Mouse (Mus musculus) embryo, embryonic 11.5 days (tissue): ENCODE measurements at regions not wholly inside any gene's neighbourhood (a gene's known extent, or its start where the extent isn't known, plus 50 kb on each side); places are given as distances from the start of the nearest gene placed in this dataset.

Experiments
- DNase-seq: peaks from one replicate; pipeline ENCODE4 v3.0.0-alpha.2; 2012; ENCODE audit warnings: low read depth, low spot score

DNA sequence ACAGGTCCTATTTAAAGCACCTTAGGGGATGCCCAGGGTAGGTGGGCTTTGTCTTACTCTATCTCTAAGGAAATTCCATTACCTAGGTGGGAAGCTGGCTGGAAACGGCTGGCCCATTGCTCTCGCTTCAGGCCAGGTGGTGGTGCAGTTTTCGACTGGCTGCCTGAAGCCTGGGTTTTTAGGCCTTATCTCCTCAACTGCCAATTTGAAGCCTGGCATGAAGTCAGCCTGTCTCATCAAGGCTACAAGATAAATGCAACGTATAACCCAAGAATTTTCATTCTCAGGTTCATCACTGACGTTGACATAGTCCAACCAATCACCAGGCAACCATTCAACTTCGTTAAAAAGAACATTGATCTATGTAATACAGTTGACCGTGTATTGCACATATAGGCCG, 417.3 kb upstream of the Gm6657 start:
- no peak for DNase-seq

DNA sequence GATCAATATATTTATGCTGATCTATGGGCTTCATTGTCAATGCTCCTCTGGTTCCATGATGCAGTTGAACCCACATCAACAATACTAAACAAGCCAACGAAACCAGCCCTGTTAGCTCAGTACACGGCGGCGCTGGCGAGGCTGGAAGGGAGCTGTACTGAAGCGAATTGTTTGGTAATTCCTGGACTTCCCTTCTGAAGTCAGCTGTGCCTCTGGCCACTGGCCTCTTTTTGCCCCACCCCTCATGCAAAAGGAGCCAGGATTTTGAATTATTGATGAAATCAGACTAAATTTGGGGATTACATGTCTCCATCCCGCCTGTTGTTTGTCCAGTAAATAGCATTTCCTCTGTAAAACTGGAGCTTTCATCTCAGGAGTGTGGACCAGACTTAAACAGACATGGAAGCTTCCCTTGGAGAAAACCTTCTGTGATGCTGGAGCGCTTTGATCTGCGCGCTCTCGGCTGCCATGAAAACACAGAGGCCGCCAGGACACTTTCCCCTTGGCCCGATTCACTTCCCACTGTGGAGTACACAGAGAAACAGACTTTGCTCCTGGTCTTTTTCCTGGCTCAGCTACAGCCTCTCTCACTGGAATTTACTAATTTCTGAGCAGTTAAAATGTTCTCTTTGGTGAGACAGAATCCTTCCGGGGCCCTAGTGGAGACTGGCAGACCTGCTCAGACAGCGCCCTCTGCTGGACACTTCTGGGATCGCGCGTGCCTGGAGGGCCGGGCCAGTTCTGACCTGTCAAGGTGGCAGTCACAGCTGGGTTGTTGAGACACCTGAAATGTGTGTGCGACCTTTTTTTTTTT, 412.9 kb upstream of the Gm6657 start:
- peak; percentile 61 for DNase-seq

DNA sequence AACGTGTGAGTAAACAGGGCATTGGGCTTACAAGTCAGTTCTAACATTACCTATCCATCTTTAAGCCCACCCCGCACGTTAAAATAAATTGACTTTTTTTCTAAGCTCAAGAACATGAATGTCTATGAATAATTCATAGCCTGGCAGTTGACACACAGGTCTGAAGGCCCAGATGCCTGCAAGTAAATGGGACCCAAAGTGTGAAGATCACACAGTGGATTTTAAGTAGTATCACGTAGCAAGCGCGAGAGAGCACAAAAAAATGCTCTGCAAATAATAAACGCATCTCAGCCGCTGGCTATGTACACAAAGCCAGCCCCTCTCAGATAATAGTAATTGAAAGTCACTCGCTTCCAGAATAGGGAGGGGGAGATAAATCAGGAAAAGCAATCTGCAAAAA, 410.1 kb upstream of the Gm6657 start:
- no peak for DNase-seq

DNA sequence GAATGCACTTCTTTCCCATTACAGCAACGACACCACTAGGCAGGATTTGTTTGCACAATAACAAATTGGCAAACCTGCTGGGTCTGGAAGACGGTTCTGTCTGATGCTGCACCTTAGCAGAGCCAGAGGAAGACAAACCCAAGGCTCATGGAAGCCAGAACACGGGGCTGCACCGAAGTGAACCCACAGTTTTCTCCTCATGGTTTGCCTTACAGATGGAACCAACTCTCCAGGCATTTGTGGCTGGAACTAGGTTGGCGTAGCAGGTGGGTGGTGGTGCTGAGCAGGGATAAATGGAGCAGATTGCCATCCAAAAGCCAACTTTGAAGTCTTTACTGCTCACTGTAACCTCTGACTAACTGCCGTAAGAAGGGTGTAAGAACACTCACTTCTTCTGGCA, 408.4 kb upstream of the Gm6657 start:
- no peak for DNase-seq

DNA sequence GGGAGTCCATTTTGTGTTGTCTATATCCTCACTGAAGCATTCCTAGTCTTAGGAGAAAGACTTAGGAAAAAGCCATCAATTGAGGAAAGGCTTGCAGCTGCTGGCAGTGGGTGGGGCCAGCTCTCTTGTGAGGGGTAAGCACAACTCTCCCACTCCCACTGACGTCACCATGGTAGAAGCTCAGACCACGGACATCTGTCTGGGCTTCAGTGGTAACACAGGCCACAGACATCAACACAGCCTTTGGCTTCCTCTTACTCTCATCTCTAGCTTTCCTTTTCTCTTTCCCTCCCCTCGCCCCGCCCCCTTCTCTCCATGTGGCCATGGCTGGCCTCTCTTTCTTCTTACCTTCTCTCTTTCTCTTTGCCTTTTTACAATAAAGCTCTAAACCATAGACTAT, 407.4 kb upstream of the Gm6657 start:
- no peak for DNase-seq

DNA sequence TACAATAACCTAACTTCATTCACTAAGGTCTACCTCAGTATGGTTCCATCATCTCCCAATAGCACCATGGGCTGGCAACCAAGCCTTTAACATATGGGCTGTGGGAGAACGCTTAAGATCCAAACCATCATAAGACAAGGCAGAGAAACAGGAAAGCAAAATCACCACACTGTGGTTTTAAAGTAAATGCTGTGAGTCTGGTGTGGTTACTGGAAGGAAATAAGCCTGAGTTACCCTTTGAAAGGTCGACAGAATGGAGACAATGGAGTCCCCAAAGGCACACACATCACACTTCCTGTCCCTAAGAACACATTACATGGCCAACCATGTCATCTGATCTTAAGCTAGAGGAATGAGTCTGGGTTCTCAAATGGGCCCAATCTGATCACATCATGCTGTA, 405.8 kb upstream of the Gm6657 start:
- no peak for DNase-seq

DNA sequence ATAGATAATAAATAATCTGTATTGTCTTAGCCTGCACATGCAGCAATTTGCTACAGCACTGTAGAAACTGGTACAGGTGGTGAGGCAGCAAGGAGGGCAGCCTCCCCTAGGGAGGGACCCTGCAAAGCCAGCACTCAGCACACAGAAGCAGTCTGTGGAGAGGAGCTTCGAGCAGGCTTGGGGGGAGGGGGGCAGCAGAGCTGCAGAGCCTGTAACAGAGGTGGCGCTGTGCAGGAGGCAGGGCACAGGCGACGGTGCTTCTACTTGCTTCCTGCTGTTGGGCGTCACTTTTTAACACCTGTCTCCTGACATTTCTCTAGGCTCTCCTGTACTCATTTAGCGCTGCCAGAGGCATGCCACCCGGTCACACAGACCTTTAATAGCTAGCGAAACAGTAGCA, 404.6 kb upstream of the Gm6657 start:
- DNase-seq: no peak

DNA sequence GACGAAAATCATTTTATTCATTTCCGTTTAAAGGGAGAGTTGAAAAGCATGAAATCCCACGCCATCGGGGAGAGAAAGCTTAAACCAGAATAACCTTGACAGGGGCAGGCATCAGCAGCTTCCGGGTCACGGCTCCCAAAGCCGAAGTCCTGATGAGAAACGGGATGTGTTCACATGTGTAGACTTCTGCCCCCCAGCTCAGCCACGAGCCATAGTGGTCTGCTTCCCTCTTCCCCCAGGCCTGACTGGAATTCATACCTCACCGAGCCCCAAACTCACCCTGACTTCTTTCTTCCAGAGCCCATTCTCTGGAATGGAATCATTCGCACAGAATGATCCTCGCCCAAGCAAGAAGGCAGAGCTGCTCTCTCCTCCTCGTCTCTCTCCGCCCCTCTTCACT, 404.2 kb upstream of the Gm6657 start:
- DNase-seq: no peak

DNA sequence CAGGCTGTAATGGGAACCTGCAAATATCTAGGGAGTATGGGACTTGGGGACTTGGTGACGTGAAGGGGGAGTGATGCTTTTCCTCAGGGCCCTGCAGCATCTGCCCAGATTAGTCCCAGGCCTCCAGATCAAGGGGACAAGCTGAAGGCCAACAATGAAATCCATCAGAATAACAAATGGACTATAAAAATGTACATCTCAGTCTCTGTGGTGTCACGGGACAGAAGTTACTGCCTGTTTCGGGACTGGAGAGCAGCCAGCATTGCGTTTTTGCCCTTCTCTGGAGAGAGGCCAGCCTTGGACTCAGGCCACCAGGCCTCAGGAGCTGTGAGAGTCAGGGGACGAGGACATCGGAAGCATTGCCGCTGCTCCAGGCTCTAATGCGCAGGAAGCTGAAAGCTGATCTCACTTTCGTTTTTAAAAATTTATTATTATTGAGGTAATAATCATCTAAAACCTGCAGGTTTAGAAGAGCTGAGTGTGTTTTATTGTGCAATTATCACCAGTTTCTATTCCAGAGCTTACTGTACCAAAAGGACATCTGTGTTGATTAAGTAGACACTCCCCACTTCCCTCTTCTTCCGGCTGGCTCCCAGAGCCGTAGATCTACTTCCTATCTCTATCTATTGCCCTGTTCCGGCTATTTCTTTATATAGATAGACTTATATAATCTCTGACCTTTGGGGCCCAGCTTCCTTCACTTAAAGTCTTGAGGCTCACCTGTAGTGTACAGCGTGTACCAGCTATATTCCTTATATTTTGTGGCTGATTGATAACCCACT, 403.0 kb upstream of the Gm6657 start:
- DNase-seq: no peak

DNA sequence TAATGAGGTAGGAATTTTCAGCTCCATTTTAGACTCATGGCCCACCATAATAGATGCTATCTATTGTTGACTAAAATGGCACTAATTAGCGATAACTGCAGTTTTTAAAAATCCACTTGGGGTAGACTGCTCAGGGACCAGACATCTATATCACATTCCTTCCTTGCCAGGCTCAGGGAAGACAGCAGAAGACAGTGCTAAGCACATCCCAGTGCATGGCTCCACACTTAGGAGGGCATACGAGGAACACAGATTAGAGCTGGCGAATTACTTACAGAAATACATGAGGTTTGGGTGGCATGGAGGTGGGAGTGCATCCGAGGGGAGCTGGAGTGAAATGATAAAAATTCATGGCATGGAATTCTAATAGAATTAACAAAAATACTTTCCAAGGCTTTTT, 395.5 kb upstream of the Gm6657 start:
- no peak for DNase-seq

DNA sequence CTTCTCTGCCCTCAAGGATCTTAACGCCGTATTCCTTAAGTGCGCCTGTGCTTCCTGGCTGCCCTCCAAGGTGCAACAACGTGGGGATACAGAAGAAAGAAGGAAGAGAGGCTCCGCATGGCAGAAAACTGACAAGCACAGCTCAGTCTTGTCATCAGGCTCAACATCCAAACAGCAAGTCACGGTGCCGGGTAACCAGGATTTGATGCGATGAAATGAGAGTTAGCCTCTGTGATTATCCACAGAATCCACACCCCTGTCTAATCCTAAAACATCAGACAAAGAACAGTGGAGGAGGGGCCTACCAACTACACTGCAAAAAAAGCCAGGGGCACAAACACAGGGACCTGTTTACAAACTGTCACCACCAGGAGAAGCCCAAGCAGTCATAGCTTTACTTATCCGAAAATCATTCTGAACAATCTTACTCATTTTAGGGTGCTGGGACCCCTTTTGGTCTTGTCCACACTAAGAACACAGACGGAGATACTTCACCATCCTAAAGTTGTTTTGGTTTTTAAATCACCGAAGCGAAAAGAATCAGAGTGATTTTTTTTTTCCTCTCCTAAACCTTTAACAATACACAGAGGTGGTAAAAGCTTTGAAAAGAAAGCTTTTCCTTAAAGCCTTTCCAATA, 394.8 kb upstream of the Gm6657 start:
- DNase-seq: no peak

DNA sequence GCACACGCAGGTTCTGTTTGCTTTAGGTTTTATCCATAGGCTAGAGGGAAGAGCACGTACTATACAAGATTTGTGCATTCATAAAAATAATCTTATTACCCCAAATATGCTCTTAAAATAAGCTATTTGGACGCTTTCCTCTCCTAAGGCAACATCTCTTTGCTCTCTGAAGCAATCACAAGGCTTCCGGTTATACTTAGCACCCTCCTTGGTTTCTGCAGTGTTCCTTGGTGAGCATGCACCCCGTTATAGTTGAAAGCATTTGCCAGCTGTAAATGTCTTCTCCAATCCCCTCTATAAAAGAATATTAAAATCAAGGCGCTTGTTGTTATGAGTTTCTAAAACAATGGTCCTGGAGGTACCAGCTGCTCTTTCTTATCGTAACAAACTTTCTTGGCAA, 386.4 kb upstream of the Gm6657 start:
- no peak for DNase-seq

DNA sequence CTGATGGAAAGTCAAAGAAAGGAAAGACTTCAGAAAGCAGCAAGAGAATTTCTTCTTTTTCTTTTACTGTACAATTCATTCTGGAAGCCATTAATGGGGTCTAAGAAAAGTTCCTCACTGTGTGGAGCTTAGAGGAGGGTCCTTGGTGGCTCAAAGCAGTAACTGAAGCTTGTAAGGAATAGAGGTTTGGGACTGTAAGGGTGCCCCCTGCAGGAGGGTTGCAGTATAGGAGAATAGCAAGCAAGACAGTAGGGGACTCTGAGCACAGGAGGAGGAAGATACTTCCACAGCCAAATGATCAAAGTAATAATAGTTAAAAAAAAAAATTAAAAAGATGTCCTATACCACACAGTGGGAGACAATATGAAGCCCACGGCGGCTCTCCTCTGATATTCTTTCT, 382.8 kb upstream of the Gm6657 start:
- peak; percentile 13 for DNase-seq

DNA sequence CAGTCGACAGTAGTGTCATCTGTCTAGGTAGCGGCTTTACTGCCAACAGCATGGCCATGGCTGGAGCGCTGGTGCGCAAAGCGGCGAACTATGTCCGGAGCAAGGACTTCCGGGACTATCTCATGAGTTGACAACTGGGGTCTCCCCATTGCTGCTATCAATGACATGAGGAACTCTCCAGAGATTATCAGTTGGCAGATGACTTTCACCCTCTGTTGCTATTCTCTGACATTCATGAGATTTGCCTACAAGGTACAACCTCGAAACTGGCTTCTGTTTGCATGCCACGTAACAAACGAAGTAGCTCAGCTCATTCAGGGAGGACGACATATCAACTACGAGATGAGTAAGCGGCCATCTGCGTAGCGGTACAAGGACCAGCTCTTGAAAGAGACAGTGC, 374.6 kb upstream of the Gm6657 start:
- no peak for DNase-seq

DNA sequence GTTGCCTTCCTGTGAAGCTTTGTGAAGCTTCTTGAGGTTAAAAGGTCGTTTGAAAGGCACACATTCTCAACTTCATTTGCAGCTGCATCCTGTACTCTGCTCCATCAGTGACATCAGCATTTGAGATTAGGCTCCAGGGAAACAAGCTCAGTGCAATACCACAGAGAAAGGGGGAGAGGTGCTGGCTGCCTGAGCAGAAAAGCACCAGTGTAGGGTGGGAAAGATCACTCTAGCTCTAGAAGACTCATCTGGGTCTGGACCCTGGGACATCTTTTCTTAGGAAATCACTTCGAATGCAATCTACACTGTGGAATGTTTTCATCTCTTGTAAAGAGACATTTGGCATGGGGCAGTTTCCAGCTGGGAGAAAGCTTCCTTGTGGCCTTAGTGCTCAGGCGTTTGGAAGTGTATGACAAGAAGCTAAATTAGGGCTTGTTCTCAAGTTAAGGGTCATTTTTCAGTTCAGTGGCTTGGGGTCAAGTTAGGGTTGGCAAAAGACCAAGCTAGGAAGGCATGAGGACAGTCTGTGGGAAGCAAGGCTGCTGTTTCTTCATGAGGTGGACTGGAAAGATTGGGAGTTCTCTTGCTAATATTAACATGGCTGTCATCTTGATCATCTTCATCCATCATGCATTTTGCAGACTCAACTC, 370.5 kb upstream of the Gm6657 start:
- DNase-seq: no peak

DNA sequence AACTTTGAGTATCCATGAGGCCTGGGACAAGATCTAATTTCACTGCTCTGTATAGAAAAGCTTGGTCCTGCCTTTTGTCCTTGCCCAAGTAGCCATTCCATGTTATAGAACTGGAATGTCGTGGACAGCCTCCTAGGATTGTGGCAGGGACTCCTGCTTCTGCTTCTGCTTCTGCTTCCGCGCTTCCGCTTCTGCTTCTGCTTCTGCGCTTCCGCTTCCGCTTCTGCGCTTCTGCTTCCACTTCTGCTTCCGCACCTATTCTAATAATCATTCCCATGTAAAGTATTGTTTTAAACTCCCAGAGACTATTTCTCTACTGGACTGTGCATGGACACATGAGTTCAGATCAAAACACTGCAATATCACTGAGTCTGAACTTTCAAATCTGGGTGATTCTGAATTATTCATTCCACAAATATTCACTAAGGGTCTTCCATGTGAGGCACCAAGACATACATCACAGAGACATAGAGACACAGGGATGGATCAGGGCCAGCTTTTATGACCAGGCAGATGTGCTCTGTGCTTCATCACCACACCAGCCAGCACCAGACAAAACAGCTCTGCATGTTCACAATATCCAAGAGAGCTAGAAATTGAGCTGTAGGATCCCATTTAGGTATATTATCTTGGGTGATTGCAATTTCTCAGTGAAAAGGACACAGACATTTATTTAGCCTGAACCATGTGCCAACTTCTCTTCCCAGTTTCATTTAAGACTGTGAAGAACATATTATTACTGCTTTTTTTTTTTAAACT, 360.5 kb upstream of the Gm6657 start:
- no peak for DNase-seq

DNA sequence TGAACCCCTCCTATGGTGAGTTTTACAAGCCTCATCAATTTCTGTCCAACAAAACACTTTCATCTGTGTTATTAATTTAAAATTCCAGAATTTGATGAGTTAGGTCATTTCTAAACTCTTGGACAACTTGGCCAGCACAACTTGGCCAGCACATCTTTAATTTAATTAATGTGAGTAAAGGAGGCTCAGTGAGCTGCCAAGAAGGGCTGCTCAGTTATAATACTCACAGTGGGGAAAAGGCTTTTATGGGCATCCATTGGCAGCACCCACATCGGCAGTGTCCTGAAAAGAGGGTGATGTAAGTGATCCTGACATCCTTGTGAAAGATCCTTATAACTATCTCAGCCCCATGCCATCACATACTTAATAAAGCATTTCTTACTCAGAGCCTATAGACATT, 359.2 kb upstream of the Gm6657 start:
- no peak for DNase-seq

DNA sequence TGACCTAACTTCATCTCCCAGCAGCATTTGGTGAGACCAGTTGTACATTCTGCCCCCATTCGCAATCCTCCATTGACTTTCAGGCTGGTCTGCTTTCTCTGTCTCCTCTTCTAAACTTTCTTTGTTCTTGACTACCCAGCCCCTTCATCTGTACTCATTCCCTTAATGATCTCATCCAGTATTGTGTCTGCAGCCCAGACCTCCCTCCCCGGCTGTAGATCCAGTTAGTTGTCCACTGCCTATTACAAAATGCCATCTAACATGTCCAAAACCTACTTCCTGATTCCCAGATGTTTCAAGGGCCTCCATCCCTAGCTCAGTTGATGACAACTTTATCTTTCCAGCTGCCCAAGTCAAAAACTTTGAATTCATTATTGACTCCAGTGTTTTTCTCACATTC, 357.8 kb upstream of the Gm6657 start:
- DNase-seq: no peak

DNA sequence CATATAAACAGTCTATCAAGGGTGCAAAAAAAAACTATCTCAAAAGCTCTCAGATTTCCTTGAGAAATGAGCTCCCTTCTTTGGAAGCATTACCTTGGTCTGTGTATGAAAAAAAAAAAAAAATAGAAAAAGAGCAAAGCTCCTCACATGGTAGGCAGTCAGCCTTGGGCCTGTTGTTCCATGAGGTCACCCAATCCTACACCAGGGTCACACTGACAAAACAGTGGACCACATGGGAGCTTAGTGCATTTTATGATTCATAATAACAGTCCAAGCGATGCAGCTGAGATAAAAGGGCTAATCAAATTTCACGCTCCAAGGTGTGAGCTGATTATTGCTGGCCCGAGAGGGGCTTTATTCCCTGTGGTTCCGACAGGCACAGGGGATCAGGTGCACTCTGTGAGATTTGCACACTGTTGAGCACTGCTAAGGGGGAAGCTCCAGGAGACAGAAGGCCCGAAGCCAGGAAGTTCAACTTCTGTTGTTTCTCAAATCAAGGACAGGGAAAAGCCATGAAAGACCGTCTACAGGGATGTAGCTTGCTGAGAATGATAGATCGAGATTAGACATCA, 352.1 kb upstream of the Gm6657 start:
- no peak for DNase-seq

DNA sequence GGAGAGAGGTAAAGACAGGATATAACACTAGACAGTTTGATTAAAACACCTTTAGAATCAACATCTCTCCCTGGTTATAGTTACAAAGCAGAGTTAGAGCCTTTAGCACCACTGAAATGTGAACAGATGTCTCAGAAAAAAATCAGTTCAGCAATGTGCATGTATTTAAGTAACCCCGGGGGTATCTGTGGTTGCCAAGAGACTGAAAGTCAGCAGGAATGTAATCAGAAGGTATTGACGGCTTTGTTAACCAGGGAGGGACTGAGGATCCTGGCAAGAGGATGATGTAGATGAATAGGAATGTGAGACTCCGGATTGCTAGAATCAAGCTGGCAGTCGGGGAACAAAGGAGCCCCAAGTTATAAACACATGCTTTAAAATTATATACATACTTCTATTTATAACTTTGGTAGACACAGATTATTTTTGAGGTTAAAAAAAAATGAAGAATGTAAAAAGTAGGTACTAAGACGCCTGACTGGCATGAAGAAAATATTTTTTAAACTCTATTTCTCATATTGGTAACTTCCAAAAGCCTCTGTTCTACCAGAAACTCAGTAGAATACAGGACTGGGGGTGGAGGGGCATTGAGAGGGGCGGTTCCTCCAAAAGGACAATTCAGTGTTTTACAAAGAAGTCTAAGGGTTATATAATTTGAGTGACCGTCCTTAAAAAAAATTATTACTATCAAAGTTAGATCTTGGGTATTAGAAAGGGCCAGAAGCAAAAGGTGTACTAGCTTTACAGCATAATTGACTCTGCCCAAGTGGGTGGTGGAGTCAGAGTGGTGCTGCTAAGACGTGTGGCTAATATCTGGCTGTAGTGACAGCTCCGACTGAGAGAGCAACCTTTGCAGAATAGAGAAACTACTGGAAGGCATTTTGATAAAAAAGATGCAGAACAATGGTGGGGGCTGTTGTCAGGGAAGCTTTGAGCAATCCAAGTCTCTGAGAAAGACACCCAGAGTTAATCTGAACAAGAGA, 341.2 kb upstream of the Gm6657 start:
- DNase-seq: peak; percentile 51
